Mouse (Mus musculus): ENCODE data around the gene Slc38a6.

DNA sequence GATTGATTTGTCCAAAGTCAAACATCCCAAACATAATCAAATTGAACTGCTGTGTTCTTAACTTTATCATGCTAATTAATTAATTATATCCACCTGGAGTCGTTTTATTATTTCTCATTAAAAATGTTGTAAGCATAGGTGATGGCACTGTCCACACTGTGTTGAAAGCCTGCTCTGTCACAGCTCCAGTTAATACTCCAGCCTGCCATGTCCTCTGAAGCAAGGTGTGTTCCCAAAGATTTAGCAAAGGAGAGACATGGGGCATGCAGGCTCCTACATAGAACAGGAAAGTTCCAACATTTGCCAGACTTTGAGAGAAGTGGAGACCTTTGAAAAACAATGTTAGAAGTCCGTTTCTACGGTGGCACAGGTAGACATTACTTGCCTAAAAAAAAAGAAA lies 77.4 kb downstream of the Slc38a6 start:
- no peak for TF ChIP-seq CTCF (IDR thresholded peaks at IDR 0.05 in 2 of 3, conservative IDR thresholded peaks at IDR 0.05 in 1 of 3; ENCODE audit: control insufficient read depth in 1 of 3, insufficient read depth in 1 of 3, low read depth in 2 of 3, low read length in 3 of 3, poor library complexity in 1 of 3, severe bottlenecking in 1 of 3)
- no peak for TF ChIP-seq JUND (IDR thresholded peaks at IDR 0.05; ENCODE audit: low read depth, low read length)
- no peak for TF ChIP-seq POLR2A (IDR thresholded peaks at IDR 0.05; ENCODE audit: control insufficient read depth in 1 of 2, insufficient read depth in 1 of 2, low read depth in 1 of 2, low read length in 2 of 2, poor library complexity in 1 of 2)
- no peak for TF ChIP-seq KAT2A (conservative IDR thresholded peaks at IDR 0.05; ENCODE audit: low read depth, low read length)
- TF ChIP-seq RCOR1 (IDR thresholded peaks at IDR 0.05; ENCODE audit: low read depth, low read length), result no peak
- no peak for TF ChIP-seq CHD1 (IDR thresholded peaks at IDR 0.05; ENCODE audit: low read depth, low read length)
